Mouse (Mus musculus): ENCODE data around the gene Zmynd8. TPM values are rescaled to one million over a fixed set of nuclear protein-coding genes. Genes with fewer than 3 reads are reported as not detected.
"Not testable (repeated sequence)": the region's sequence is repeated elsewhere in the genome, so short reads cannot be mapped to it uniquely, and the experiment has no call there.

Gene Zmynd8
- total RNA-seq, 1 experiment: 49.7 TPM

GRCm38 (mm10) chr2:165809901-165810477 lies 88.8 kb downstream of the Zmynd8 start:
- TF ChIP-seq HCFC1 (IDR thresholded peaks at IDR 0.05; ENCODE audit: borderline replicate concordance, insufficient read depth, low read length) (no peak), ZC3H11A (IDR thresholded peaks at IDR 0.05; ENCODE audit: borderline replicate concordance, low read depth, low read length) (no peak), MAFK (IDR thresholded peaks at IDR 0.05; ENCODE audit: insufficient read depth, low read depth, low read length) (no peak), ZNF384 (IDR thresholded peaks at IDR 0.05; ENCODE audit: low read depth, low read length) (no peak), CHD2 (IDR thresholded peaks at IDR 0.05; ENCODE audit: low read depth, low read length) (no peak; the same call in none of the 2 replicates)
- Histone ChIP-seq H3K9me3 (ENCODE audit: control insufficient read depth, insufficient read depth, low read depth, low read length) (no peaks in the 10 kb centered on the region), H3K4me3 (ENCODE audit: insufficient read depth in 1 of 2, low read depth in 1 of 2, low read length in 2 of 2, poor library complexity in 1 of 2, severe bottlenecking in 1 of 2) (peak overlapping the region; percentile 71 to 88), H3K36me3 (ENCODE audit: control insufficient read depth, insufficient read depth, low read length, poor library complexity, severe bottlenecking) (peaks cover 37% of the 10 kb centered on the region), H3K9ac (ENCODE audit: insufficient read depth, low read depth, low read length, poor library complexity, severe bottlenecking) (peak overlapping the region; percentile 91), H3K4me1 (ENCODE audit: control insufficient read depth in 2 of 2, insufficient read depth in 2 of 2, low read length in 2 of 2, poor library complexity in 1 of 2) (peaks cover 7 to 15% of the 10 kb centered on the region in 2 experiments; a peak in 2 of 4 replicates), H3K27ac (ENCODE audit: insufficient read depth, low read depth, low read length, poor library complexity, severe bottlenecking) (peak overlapping the region; percentile 98)
- in situ Hi-C loops (cut with MboI; ENCODE audit: low sequenced_read_pairs in 2 of 2, unreplicated experiment in 2 of 2): no loop called here
- DNase-seq (ENCODE audit: low read depth, low spot score): peak; percentile 89

- H3K9me3 ChIP-seq (ENCODE audit: control insufficient read depth, insufficient read depth, low read depth, low read length): no peaks in the 10 kb centered on the region
- in situ Hi-C loops (cut with MboI; ENCODE audit: low sequenced_read_pairs in 2 of 2, unreplicated experiment in 2 of 2): no loop called here
- H3K9ac ChIP-seq (ENCODE audit: insufficient read depth, low read depth, low read length, poor library complexity, severe bottlenecking): peak overlapping the region; percentile 23
- no peak for DNase-seq (ENCODE audit: low read depth, low spot score)
- peaks cover 28% of the 10 kb centered on the region for H3K36me3 ChIP-seq (ENCODE audit: control insufficient read depth, insufficient read depth, low read length, poor library complexity, severe bottlenecking)
- H3K4me1 ChIP-seq (ENCODE audit: control insufficient read depth in 2 of 2, insufficient read depth in 2 of 2, low read length in 2 of 2, poor library complexity in 1 of 2): peaks cover 7 to 19% of the 10 kb centered on the region in 2 experiments; a peak in 2 of 4 replicates
- TF ChIP-seq ZNF384 (IDR thresholded peaks at IDR 0.05; ENCODE audit: low read depth, low read length) (no peak), HCFC1 (IDR thresholded peaks at IDR 0.05; ENCODE audit: borderline replicate concordance, insufficient read depth, low read length) (no peak), ZC3H11A (IDR thresholded peaks at IDR 0.05; ENCODE audit: borderline replicate concordance, low read depth, low read length) (no peak), MAFK (IDR thresholded peaks at IDR 0.05; ENCODE audit: insufficient read depth, low read depth, low read length) (no peak), CHD2 (IDR thresholded peaks at IDR 0.05; ENCODE audit: low read depth, low read length) (no peak)
- H3K4me3 ChIP-seq (ENCODE audit: insufficient read depth in 1 of 2, low read depth in 1 of 2, low read length in 2 of 2, poor library complexity in 1 of 2, severe bottlenecking in 1 of 2): peak overlapping the region in 1 of 2 experiments; percentile 0; a peak in 1 of 4 replicates
- H3K27ac ChIP-seq (ENCODE audit: insufficient read depth, low read depth, low read length, poor library complexity, severe bottlenecking): peak overlapping the region; percentile 93
Observed at GRCm38 (mm10) chr2:165809091-165809490, 89.7 kb downstream of the Zmynd8 start.

- H3K9ac ChIP-seq (ENCODE audit: insufficient read depth, low read depth, low read length, poor library complexity, severe bottlenecking): peak overlapping the region; percentile 73
Observed at GRCm38 (mm10) chr2:165808179-165808975, 90.4 kb downstream of the Zmynd8 start.

GRCm38 (mm10) chr2:165800174-165800573 lies 98.6 kb downstream of the Zmynd8 start:
- H3K9me3 ChIP-seq (ENCODE audit: control insufficient read depth, insufficient read depth, low read depth, low read length); H3K4me3 ChIP-seq (ENCODE audit: insufficient read depth in 1 of 2, low read depth in 1 of 2, low read length in 2 of 2, poor library complexity in 1 of 2, severe bottlenecking in 1 of 2); H3K36me3 ChIP-seq (ENCODE audit: control insufficient read depth, insufficient read depth, low read length, poor library complexity, severe bottlenecking); DNase-seq (ENCODE audit: low read depth, low spot score); H3K27ac ChIP-seq (ENCODE audit: insufficient read depth, low read depth, low read length, poor library complexity, severe bottlenecking); H3K9ac ChIP-seq (ENCODE audit: insufficient read depth, low read depth, low read length, poor library complexity, severe bottlenecking); in situ Hi-C loops (cut with MboI; ENCODE audit: low sequenced_read_pairs in 2 of 2, unreplicated experiment in 2 of 2): not testable (repeated sequence)
- H3K4me1 ChIP-seq (ENCODE audit: control insufficient read depth in 2 of 2, insufficient read depth in 2 of 2, low read length in 2 of 2, poor library complexity in 1 of 2): peaks cover 0 to 27% of the 10 kb centered on the region in 2 experiments; a peak in 3 of 4 replicates

More at GRCm38 (mm10) chr2:165808179-165808975, 90.4 kb downstream of the Zmynd8 start:
- DNase-seq (ENCODE audit: low read depth, low spot score): peak; percentile 97
- peak overlapping the region; percentile 93 for H3K27ac ChIP-seq (ENCODE audit: insufficient read depth, low read depth, low read length, poor library complexity, severe bottlenecking)
- H3K4me3 ChIP-seq (ENCODE audit: insufficient read depth in 1 of 2, low read depth in 1 of 2, low read length in 2 of 2, poor library complexity in 1 of 2, severe bottlenecking in 1 of 2): peak overlapping the region; percentile 49 to 88
- peaks cover 7 to 15% of the 10 kb centered on the region in 2 experiments; a peak in 2 of 4 replicates for H3K4me1 ChIP-seq (ENCODE audit: control insufficient read depth in 2 of 2, insufficient read depth in 2 of 2, low read length in 2 of 2, poor library complexity in 1 of 2)
- H3K9me3 ChIP-seq (ENCODE audit: control insufficient read depth, insufficient read depth, low read depth, low read length): no peaks in the 10 kb centered on the region
- peaks cover 21% of the 10 kb centered on the region for H3K36me3 ChIP-seq (ENCODE audit: control insufficient read depth, insufficient read depth, low read length, poor library complexity, severe bottlenecking)
- in situ Hi-C loops (cut with MboI; ENCODE audit: low sequenced_read_pairs in 2 of 2, unreplicated experiment in 2 of 2): no loop called here
- no peak for TF ChIP-seq ZNF384 (IDR thresholded peaks at IDR 0.05; ENCODE audit: low read depth, low read length)
- no peak for TF ChIP-seq ZC3H11A (IDR thresholded peaks at IDR 0.05; ENCODE audit: borderline replicate concordance, low read depth, low read length)
- TF ChIP-seq CHD2 (IDR thresholded peaks at IDR 0.05; ENCODE audit: low read depth, low read length): no peak
- no peak for TF ChIP-seq MAFK (IDR thresholded peaks at IDR 0.05; ENCODE audit: insufficient read depth, low read depth, low read length)
- TF ChIP-seq HCFC1 (IDR thresholded peaks at IDR 0.05; ENCODE audit: borderline replicate concordance, insufficient read depth, low read length): no peak

All from ES-E14 (cell line).